In genomic region chr15:101497181-101497580, GRCm38 (mm10) we compare ENCODE assay signal across 10 mouse cellular contexts. TPM values are rescaled to one million over a fixed set of nuclear protein-coding genes. Genes with fewer than 3 reads are reported as not detected.
A peak's percentile ranks its signal among the peaks of the same experiment; 100 is the strongest.
DNase-seq lines count a peak whose midpoint lies in the region; ATAC-seq and TF ChIP-seq lines count a peak whose summit lies in the region.
"Had no signal": no experiment of that assay in that cellular context is flagged by ENCODE, and none has a peak within 500 bp of the region (broad histone marks: within the 10 kb centered on the region; RNA-seq: fewer than 3 reads in every experiment).

No protein-coding gene starts in this region.

- no peak overlapping the region for H3K27ac ChIP-seq in kidney, embryonic 16.5 days (ENCODE audit: low read length)
- no peak overlapping the region for H3K27ac ChIP-seq in hindbrain, embryonic 14.5 days

- TF ChIP-seq CTCF in E14TG2a.4 (conservative IDR thresholded peaks at IDR 0.05; ENCODE audit: low read length) = peak; percentile 40

- peaks cover 7% of the 10 kb centered on the region; the same call in 1 of the 2 replicates for H3K4me1 ChIP-seq in kidney, embryonic 16.5 days (ENCODE audit: insufficient read depth, low read length)
- H3K4me1 ChIP-seq in E14TG2a.4 (replicated peaks; ENCODE audit: low read depth, low read length) = peaks cover 17% of the 10 kb centered on the region
- no peaks in the 10 kb centered on the region for H3K4me1 ChIP-seq in hindbrain, embryonic 14.5 days (replicated peaks; ENCODE audit: control insufficient read depth, insufficient read depth, low read length)

- no peak overlapping the region for H3K9ac ChIP-seq in kidney, embryonic 16.5 days (replicated peaks; ENCODE audit: low read length)
- H3K9ac ChIP-seq in hindbrain, embryonic 14.5 days = no peak overlapping the region

- no peak overlapping the region for H3K4me3 ChIP-seq in kidney, embryonic 16.5 days (ENCODE audit: low read length)
- no peak overlapping the region for H3K4me3 ChIP-seq in E14TG2a.4 (replicated peaks; ENCODE audit: low read length)
- H3K4me3 ChIP-seq in hindbrain, embryonic 14.5 days (replicated peaks; ENCODE audit: low read length) = no peak overlapping the region

- H3K9me3 ChIP-seq in kidney, embryonic 16.5 days (ENCODE audit: low read length) = no peaks in the 10 kb centered on the region
- no peaks in the 10 kb centered on the region for H3K9me3 ChIP-seq in E14TG2a.4 (ENCODE audit: low read length)
- no peaks in the 10 kb centered on the region for H3K9me3 ChIP-seq in hindbrain, embryonic 14.5 days (ENCODE audit: control insufficient read depth, low read length)

- H3K27me3 ChIP-seq in kidney, embryonic 16.5 days (ENCODE audit: insufficient read depth, low read length) = no peaks in the 10 kb centered on the region
- peaks cover 18% of the 10 kb centered on the region for H3K27me3 ChIP-seq in E14TG2a.4 (ENCODE audit: insufficient read depth, low read length)
- H3K27me3 ChIP-seq in hindbrain, embryonic 14.5 days (ENCODE audit: control insufficient read depth, insufficient read depth, low read length) = no peaks in the 10 kb centered on the region

- intact Hi-C loops in heart, postnatal 14 days (cut with DNase I) = loop anchor here (1.0 kb wide), 1 partner anchor 157 kb away; no protein-coding TSS in a partner anchor

- no peak overlapping the region for H3K4me2 ChIP-seq in kidney, embryonic 16.5 days (replicated peaks; ENCODE audit: low read depth, low read length)
- H3K4me2 ChIP-seq in hindbrain, embryonic 14.5 days (replicated peaks) = no peak overlapping the region

- 75% methylated on average over 2 of the region's 2 CpGs for WGBS in kidney, embryonic 16.5 days
- 71% methylated on average over 2 of the region's 2 CpGs for WGBS in hindbrain, embryonic 14.5 days

- DNase-seq in kidney, adult 11 months = peak; percentile 45
- DNase-seq in adrenal gland, adult (ENCODE audit: inconsistent age in 2 of 2, low spot score in 1 of 2) = peak; percentile 81 to 94
- peak; percentile 7 to 50 for DNase-seq in heart, postnatal 14 days
- peak; percentile 63 for DNase-seq in retina, postnatal 1 day
- no peak for DNase-seq in gastrocnemius, postnatal 4 days (ENCODE audit: low spot score in 2 of 2)
- DNase-seq in hindbrain, embryonic 14.5 days (ENCODE audit: low spot score) = no peak

- no peaks in the 10 kb centered on the region for H3K36me3 ChIP-seq in kidney, embryonic 16.5 days (ENCODE audit: insufficient read depth, low read length)
- no peaks in the 10 kb centered on the region for H3K36me3 ChIP-seq in E14TG2a.4 (ENCODE audit: insufficient read depth, low read length)
- no peaks in the 10 kb centered on the region for H3K36me3 ChIP-seq in hindbrain, embryonic 14.5 days (replicated peaks; ENCODE audit: control insufficient read depth, insufficient read depth)

- no peak for ATAC-seq in kidney, embryonic 16.5 days (ENCODE audit: low FRiP score, low TSS enrichment)
- ATAC-seq in hindbrain, embryonic 14.5 days (ENCODE audit: low FRiP score) = no peak

RNA-seq across cellular contexts. Expression of gene Krt83, which starts 5.9 kb away (rescaled TPM):
- polyA plus RNA-seq in kidney, embryonic 16.5 days (2015; fragmentation: Nextera tagmentation; extraction: Ambion mirVana) = not detected in 2 replicates
- total RNA-seq in heart, postnatal 14 days (2021) = not detected
- total RNA-seq in gastrocnemius, postnatal 4 days (2021) = under 1 TPM in 1 of 2 experiments, not detected in 1; 0.21 TPM
- not detected in 2 replicates for polyA plus RNA-seq in hindbrain, embryonic 14.5 days (2014; fragmentation: Nextera tagmentation; extraction: Ambion mirVana)
- polyA plus RNA-seq: testis, adult 2 months had no signal

RNA-seq across cellular contexts. Expression of gene Gm49425, which starts 19.9 kb away (rescaled TPM):
- polyA plus RNA-seq in kidney, embryonic 16.5 days (2015; fragmentation: Nextera tagmentation; extraction: Ambion mirVana) = not detected in 2 replicates
- total RNA-seq in heart, postnatal 14 days (2021) = not detected
- total RNA-seq in gastrocnemius, postnatal 4 days (2021) = under 1 TPM in 1 of 2 experiments, not detected in 1; 0.36 TPM
- polyA plus RNA-seq in hindbrain, embryonic 14.5 days (2014; fragmentation: Nextera tagmentation; extraction: Ambion mirVana) = not detected in 2 replicates
- polyA plus RNA-seq: liver, embryonic 16.5 days; testis, adult 2 months had no signal

RNA-seq across cellular contexts. Expression of gene Krt86, which starts 23.9 kb away (rescaled TPM):
- not detected in 2 replicates for polyA plus RNA-seq in kidney, embryonic 16.5 days (2015; fragmentation: Nextera tagmentation; extraction: Ambion mirVana)
- not detected for total RNA-seq in heart, postnatal 14 days (2021)
- not detected for total RNA-seq in gastrocnemius, postnatal 4 days (2021)
- polyA plus RNA-seq in hindbrain, embryonic 14.5 days (2014; fragmentation: Nextera tagmentation; extraction: Ambion mirVana) = 0.09 TPM in 1 of 2 replicates, not detected in the other
- polyA plus RNA-seq: liver, embryonic 16.5 days had no signal

RNA-seq across cellular contexts. Expression of gene Krt81, which starts 33.6 kb away (rescaled TPM):
- polyA plus RNA-seq in kidney, embryonic 16.5 days (2015; fragmentation: Nextera tagmentation; extraction: Ambion mirVana) = not detected in 2 replicates
- total RNA-seq in heart, postnatal 14 days (2021) = not detected
- not detected for total RNA-seq in gastrocnemius, postnatal 4 days (2021)
- not detected in 2 replicates for polyA plus RNA-seq in hindbrain, embryonic 14.5 days (2014; fragmentation: Nextera tagmentation; extraction: Ambion mirVana)
- polyA plus RNA-seq: liver, embryonic 16.5 days; testis, adult 2 months had no signal

RNA-seq across cellular contexts. Expression of gene Krt84, which starts 35.4 kb away (rescaled TPM):
- not detected in 2 replicates for polyA plus RNA-seq in kidney, embryonic 16.5 days (2015; fragmentation: Nextera tagmentation; extraction: Ambion mirVana)
- under 1 TPM in 1 of 2 experiments, not detected in 1; 0.15 TPM for total RNA-seq in heart, postnatal 14 days (2021)
- not detected for total RNA-seq in gastrocnemius, postnatal 4 days (2021)
- polyA plus RNA-seq in hindbrain, embryonic 14.5 days (2014; fragmentation: Nextera tagmentation; extraction: Ambion mirVana) = not detected in 2 replicates
- polyA plus RNA-seq: liver, embryonic 16.5 days; testis, adult 2 months had no signal

Comparison
In these comparisons a context has a peak if more than half of its experiments do, and no peak if none do; other contexts are left out.
1. DNase-seq: peak in kidney, adult 11 months (single experiment), adrenal gland, adult (2 of 2), heart, postnatal 14 days (2 of 2) and retina, postnatal 1 day (single experiment); none in gastrocnemius, postnatal 4 days (0 of 2) and hindbrain, embryonic 14.5 days (single experiment).